In genomic region chr8:114222001-114222400, GRCm38 (mm10) we compare ENCODE assay signal across 13 mouse cellular contexts. TPM values are rescaled to one million over a fixed set of nuclear protein-coding genes. Genes with fewer than 3 reads are reported as not detected.
"Had no signal": no experiment of that assay in that cellular context is flagged by ENCODE, and none has a peak within 500 bp of the region (broad histone marks: within the 10 kb centered on the region; RNA-seq: fewer than 3 reads in every experiment).

No protein-coding gene starts in this region.

- H3K27ac ChIP-seq: kidney, postnatal 0 days; layer of hippocampus, adult 2 months; liver, embryonic 13.5 days had no signal

- H3K27me3 ChIP-seq: liver, embryonic 13.5 days had no signal

- H3K9ac ChIP-seq: liver, embryonic 13.5 days had no signal

- H3K4me1 ChIP-seq: liver, embryonic 13.5 days had no signal

- H3K4me2 ChIP-seq: liver, embryonic 13.5 days; midbrain, embryonic 11.5 days had no signal

- H3K9me3 ChIP-seq: liver, embryonic 13.5 days had no signal

- H3K36me3 ChIP-seq: liver, embryonic 13.5 days had no signal

- DNase-seq: kidney, postnatal 25 days; layer of hippocampus, adult 9-11 months; liver, embryonic 13.5 days; lung, adult 2 months; lung, postnatal 14 days; lung, postnatal 4 days; midbrain, embryonic 14.5 days; right cerebral cortex, postnatal 4 days; thymus, postnatal 25 days had no signal

- H3K4me3 ChIP-seq: layer of hippocampus, adult 2 months; liver, embryonic 13.5 days had no signal

RNA-seq across cellular contexts. Expression of gene Vat1l, which starts 16.6 kb away (rescaled TPM):
- polyA plus RNA-seq: liver, adult 2 months had no signal
